Mouse (Mus musculus): ENCODE results near the gene Rps8. TPM values are rescaled to one million over a fixed set of nuclear protein-coding genes. Genes with fewer than 3 reads are reported as not detected.

The Rps8 gene
- polyA plus RNA-seq, 1 experiment from 2014 or later = 478 TPM

DNA sequence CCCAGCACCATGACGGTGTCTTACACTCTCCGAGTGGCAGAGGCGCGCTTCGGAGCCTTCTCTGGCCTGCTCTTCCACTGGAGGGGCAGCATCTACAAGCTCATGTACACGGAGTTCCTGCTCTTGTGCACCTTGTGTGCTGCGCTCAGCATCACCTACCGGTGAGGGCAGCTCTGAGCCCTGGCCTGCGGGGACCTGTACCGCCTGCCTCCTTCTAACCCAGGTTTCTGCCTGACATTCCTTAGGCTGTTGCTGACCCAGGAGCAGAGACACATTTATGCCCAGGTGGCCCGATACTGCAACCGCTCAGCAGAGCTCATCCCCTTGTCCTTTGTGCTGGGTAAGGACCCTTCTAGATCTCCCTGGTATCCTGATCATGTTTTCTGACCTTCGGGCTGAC is 10.8 kb downstream of the Rps8 start:
- Histone ChIP-seq H3K4me1 (no peaks in the 10 kb centered on the region), H3K9ac (replicated peaks) (no peak overlapping the region), H3K27me3 (no peaks in the 10 kb centered on the region), H3K36me3 (peaks cover 14% of the 10 kb centered on the region), H3K27ac (replicated peaks) (no peak overlapping the region), H3K4me3 (no peak overlapping the region), H3K9me3 (no peaks in the 10 kb centered on the region), H3K4me2 (replicated peaks) (no peak overlapping the region)
- WGBS = 92% methylated on average over 13 of the region's 13 CpGs
- no peak for ATAC-seq (replicated peaks)

DNA sequence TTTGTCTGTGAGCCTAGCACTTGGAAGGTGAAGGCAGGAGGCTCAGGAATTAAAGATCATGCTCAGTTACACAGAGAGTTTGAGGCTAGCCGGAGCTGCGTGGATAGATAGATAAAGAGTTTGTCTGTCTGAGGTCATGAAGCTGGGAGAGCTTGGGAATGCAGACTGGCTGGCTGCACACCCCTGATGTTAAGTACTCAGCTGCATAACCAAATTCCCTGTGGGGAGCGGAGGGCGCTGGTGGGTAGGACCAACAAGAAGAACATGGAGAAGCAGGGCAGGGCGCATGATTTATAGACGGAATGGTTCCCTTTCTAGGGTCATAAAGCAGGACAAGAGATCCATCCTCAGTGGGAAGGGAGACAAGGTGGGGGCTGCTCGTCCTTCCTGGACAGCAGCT is 13.0 kb downstream of the Rps8 start:
- Histone ChIP-seq H3K27me3 (no peaks in the 10 kb centered on the region), H3K9ac (replicated peaks) (no peak overlapping the region), H3K9me3 (no peaks in the 10 kb centered on the region), H3K27ac (replicated peaks) (no peak overlapping the region), H3K4me1 (no peaks in the 10 kb centered on the region), H3K4me2 (replicated peaks) (no peak overlapping the region), H3K4me3 (no peak overlapping the region), H3K36me3 (no peaks in the 10 kb centered on the region)
- no peak for ATAC-seq (replicated peaks)
- 66% methylated on average over 7 of the region's 7 CpGs for WGBS

DNA sequence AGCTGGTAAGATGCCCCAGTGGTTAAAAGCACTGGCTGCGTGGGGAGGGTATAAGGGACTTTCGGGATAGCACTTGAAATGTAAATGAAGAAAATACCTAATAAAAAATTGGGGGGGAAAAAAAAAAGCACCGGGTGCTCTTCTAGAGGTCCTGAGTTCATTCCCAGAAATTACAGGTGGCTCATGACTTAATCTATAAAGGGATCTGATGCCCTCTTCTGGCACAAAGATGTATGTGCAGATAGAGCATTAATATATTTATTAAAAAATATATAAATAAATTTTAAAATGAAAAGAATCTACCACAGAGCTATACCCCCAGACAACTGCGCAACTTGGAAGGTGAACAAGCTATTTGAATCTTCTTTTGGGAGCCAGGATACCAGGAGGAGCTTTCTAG is 15.4 kb downstream of the Rps8 start:
- Histone ChIP-seq H3K36me3 (no peaks in the 10 kb centered on the region), H3K27ac (replicated peaks) (no peak overlapping the region), H3K4me3 (no peak overlapping the region), H3K9me3 (no peaks in the 10 kb centered on the region), H3K9ac (replicated peaks) (no peak overlapping the region), H3K4me1 (no peaks in the 10 kb centered on the region), H3K27me3 (no peaks in the 10 kb centered on the region), H3K4me2 (replicated peaks) (no peak overlapping the region)
- no peak for ATAC-seq (replicated peaks)
- 37% methylated on average over 4 of the region's 4 CpGs for WGBS

DNA sequence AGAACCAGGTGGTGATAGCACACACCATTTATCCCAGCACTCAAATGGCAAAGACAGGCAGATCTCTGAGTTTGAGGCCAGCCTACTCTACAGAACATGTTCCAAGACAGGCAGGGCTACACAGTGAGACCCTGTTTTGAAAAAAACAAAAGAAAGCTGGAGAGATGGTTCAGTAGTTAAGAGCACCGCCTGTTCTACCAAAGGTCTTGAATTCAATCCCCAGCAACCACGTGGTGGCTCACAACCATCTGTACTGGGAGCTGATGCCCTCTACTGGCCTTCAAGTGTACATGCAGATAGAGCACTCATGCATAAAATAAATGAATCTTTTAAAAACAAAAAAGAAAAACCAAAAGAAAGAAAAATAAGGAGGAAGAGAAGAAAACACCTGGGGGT is 16.8 kb downstream of the Rps8 start:
- H3K27me3 ChIP-seq = no peaks in the 10 kb centered on the region
- no peak for ATAC-seq (replicated peaks)
- H3K36me3 ChIP-seq = no peaks in the 10 kb centered on the region
- 0% methylated on average over 2 of the region's 2 CpGs for WGBS
- no peak overlapping the region for H3K27ac ChIP-seq (replicated peaks)
- no peak overlapping the region for H3K4me3 ChIP-seq
- H3K9me3 ChIP-seq = no peaks in the 10 kb centered on the region
- H3K9ac ChIP-seq (replicated peaks) = no peak overlapping the region
- H3K4me1 ChIP-seq = 0 out of 2 replicates have a peak, but pooled peaks cover 1% of the 10 kb centered on the region
- no peak overlapping the region for H3K4me2 ChIP-seq (replicated peaks)

DNA sequence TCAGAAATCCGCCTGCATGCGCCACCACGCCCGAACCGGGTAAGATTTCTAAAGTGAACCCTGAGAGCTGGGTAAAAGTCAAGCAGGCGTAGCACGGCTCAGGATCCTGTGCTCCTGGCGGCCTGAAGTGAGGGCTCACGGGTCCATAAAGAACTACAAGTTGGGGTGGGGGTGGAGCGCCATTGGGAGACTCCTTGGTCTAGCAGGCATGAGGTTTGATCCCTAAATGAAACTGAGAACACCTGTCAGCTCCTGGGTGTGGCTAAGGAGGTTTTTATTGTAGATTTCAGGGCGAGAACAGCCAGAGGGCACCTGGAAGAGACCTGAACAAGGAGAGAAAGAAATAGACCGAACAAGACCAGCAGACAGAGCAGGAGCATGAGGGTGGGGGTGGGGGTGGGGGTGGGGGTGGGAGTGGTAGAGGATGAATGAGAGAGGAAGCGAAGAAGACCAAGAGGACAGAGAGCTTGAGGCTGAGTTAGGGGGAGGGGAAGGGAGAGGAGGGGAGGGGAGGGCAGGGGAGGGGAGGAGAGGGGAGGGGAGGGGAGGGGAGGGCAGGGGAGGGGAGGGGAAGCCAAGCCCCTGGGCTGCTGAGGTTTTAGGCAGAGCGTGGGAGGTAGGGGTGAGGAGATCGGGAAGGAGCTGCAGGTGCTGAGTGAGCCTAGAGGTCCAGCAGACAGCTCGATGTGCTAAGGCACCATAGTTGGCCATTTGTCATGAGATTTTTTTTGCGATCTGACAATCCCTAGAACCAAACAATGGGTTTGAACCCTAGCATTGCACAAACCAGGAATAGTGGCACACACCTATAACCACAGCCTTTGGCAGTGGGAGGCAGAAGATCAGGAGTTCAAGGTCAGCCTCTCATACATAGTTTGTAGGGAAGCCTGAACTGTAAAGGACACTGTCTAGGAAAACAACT is 17.5 kb downstream of the Rps8 start:
- 0 out of 2 replicates have a peak, but pooled peaks cover 4% of the 10 kb centered on the region for H3K4me1 ChIP-seq
- H3K4me3 ChIP-seq = no peak overlapping the region
- H3K27ac ChIP-seq (replicated peaks) = no peak overlapping the region
- 76% methylated on average over 16 of the region's 17 CpGs for WGBS
- H3K27me3 ChIP-seq = no peaks in the 10 kb centered on the region
- ATAC-seq (replicated peaks) = no peak
- H3K4me2 ChIP-seq (replicated peaks) = no peak overlapping the region
- no peak overlapping the region for H3K9ac ChIP-seq (replicated peaks)
- H3K36me3 ChIP-seq = no peaks in the 10 kb centered on the region
- no peaks in the 10 kb centered on the region for H3K9me3 ChIP-seq

DNA sequence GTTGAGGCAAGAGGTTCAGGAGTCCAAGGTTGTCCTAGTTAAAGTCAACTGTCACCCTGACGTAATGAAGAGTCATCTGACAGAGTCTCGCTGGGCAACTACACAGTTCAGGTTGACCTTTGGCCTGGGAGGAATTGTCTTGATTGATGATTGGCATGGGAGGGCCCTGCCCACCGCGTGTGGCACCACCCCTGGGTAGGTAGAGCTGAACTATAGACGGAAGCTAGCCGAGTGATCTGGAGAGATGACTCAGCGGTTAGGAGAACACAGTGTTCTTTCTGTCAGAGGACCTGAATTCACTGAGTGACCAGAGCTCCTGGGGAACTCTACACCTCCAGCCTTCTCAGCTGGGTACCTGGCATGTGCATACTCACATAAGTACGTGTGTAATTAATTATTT is 20.0 kb downstream of the Rps8 start:
- 30% methylated on average over 8 of the region's 8 CpGs for WGBS
- Histone ChIP-seq H3K4me1 (peaks cover 24% of the 10 kb centered on the region), H3K9ac (replicated peaks) (no peak overlapping the region)

DNA sequence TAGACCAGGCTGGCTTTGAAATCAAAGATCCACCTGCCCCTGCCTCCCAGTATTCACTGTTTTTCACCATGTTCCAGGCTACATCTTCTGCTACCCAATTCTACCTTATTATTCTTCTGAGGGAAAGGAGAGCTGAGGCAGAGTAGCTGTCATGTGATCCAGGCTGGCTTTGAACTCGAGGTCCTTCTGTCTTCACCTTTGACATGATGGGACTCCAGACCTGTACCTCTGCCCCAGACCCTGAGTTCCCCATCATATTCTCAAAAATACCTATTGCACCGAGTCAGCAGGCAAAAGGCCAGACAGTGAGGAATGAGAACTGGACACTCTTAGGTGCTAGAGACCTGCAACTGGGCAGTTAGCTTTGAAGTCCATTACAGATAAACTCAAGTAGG is 21.4 kb downstream of the Rps8 start:
- no peak for ATAC-seq (replicated peaks)
- Histone ChIP-seq H3K4me1 (peaks cover 29% of the 10 kb centered on the region), H3K9ac (replicated peaks) (0 out of 2 replicates have a peak overlapping the region, but pooled peaks have one; percentile 74), H3K9me3 (no peaks in the 10 kb centered on the region), H3K4me3 (peak overlapping the region; percentile 77; the same call in 1 of the 2 replicates), H3K27me3 (0 out of 2 replicates have a peak, but pooled peaks cover 8% of the 10 kb centered on the region), H3K27ac (replicated peaks) (no peak overlapping the region), H3K36me3 (no peaks in the 10 kb centered on the region), H3K4me2 (replicated peaks) (peak overlapping the region; percentile 66; the same call in 1 of the 2 replicates)
- WGBS = 33% methylated on average over 2 of the region's 2 CpGs

More for the DNA sequence above, 20.0 kb downstream of the Rps8 start:
- Histone ChIP-seq H3K4me2 (replicated peaks) (no peak overlapping the region), H3K4me3 (no peak overlapping the region), H3K27ac (replicated peaks) (no peak overlapping the region), H3K27me3 (0 out of 2 replicates have a peak, but pooled peaks cover 8% of the 10 kb centered on the region), H3K36me3 (no peaks in the 10 kb centered on the region), H3K9me3 (no peaks in the 10 kb centered on the region)
- ATAC-seq (replicated peaks) = no peak

DNA sequence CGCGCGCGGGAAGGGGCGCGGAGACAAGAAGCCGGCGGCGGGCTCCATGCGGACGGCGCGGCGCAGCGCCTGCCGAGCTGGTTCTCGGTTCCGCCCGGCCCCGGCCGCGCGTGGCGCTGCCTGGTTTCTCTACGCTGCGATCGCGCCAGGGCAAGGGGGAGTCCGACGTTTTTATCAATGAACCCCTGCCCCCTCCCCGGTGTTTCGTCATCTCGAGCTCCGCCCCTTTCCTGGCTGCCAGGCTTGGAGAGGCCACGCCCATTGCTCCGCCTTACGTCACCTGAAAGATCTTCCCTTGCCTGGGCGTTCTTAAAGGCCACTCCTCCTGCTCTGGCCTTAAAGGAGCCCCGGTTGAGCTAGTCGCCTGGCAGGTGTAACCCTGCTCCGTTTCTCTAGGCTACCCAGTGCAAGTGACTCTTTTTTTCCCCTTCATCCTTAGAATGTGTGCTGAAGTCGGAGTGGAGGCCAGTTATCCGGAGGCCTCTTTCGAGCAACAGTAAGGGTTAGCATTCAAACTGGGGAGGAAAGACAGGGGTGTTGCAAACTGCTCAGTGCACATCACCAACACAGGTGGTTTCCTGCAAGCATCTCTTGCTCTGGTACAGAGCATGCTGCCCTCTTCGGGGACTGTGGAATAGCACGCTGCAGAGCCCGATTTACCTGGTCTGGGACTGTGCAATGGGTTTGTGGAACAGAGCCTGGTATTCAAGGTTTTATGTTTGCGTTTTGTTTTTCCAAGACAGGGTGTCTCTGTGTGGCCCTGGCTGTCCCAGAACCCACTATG is 22.0 kb downstream of the Rps8 start, which contains the start of gene Plk3:
TSS of gene Plk3 (minus strand) at position 147 of the 784 bp plus-strand sequence.
- H3K27ac ChIP-seq (replicated peaks) = peak within 1 kb of the TSS; percentile 58
- H3K4me3 ChIP-seq = peak within 1 kb of the TSS; percentile 77
- peak within 1 kb of the TSS; percentile 66 for H3K4me2 ChIP-seq (replicated peaks)
- no peaks in the 10 kb centered on the region for H3K36me3 ChIP-seq
- WGBS = 1% methylated on average over 47 of the region's 48 CpGs
- H3K9ac ChIP-seq (replicated peaks) = peak within 1 kb of the TSS; percentile 74
- no peaks in the 10 kb centered on the region for H3K9me3 ChIP-seq
- peak; percentile 92 for ATAC-seq (replicated peaks)
- peaks cover 29% of the 10 kb centered on the region for H3K4me1 ChIP-seq
- 0 out of 2 replicates have a peak, but pooled peaks cover 8% of the 10 kb centered on the region for H3K27me3 ChIP-seq

DNA sequence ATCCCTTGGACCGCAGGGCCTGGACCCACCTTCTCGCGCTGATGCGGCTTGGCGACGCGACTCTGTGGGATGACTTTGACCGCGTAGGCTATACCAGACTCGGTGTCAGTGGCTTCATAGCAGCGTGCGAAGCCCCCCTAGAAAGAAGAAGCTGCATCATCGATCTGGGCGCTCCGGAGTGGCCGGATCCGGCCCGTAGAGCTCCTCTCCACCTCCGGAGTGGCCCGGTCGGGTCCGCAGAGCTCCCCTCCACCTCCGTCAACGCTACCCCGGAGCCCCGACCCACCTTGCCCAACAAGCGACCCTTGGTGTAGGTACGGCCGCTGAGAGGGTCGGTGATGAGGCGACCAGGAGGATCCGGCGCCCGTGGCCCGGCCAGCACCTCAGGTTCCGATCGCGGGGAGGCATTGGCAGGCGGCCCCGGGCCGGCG is 22.7 kb downstream of the Rps8 start:
- peak; percentile 58 for ATAC-seq (replicated peaks)
- peak overlapping the region; percentile 66 for H3K4me2 ChIP-seq (replicated peaks)
- WGBS = under 1% methylated on average over 39 of the region's 42 CpGs
- no peaks in the 10 kb centered on the region for H3K9me3 ChIP-seq
- peak overlapping the region; percentile 58 for H3K27ac ChIP-seq (replicated peaks)
- H3K4me1 ChIP-seq = peaks cover 29% of the 10 kb centered on the region
- H3K36me3 ChIP-seq = no peaks in the 10 kb centered on the region
- H3K27me3 ChIP-seq = 0 out of 2 replicates have a peak, but pooled peaks cover 8% of the 10 kb centered on the region
- peak overlapping the region; percentile 74 for H3K9ac ChIP-seq (replicated peaks)
- peak overlapping the region; percentile 77 for H3K4me3 ChIP-seq

DNA sequence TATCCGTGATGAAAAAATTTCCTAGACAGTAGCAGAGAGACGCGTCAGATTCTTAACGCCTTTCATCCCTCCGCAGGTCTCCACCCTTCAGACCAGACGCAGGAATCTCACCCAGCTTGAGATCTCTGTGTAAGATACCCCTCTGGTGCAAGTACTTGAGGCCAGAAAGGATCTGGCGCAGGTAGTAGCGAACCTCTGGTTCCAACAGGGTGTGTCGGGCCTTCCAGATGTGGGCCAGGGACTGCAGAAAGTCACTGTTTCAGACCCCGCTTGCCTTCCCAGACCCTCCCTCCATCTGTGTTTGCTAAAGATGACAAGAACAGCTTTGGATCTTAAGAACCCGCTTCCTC is 23.3 kb downstream of the Rps8 start:
- Histone ChIP-seq H3K9ac (replicated peaks) (peak overlapping the region; percentile 74), H3K4me2 (replicated peaks) (peak overlapping the region; percentile 66), H3K9me3 (no peaks in the 10 kb centered on the region), H3K4me3 (peak overlapping the region; percentile 77), H3K4me1 (peaks cover 29% of the 10 kb centered on the region), H3K27ac (replicated peaks) (peak overlapping the region; percentile 58; the same call in 1 of the 2 replicates), H3K36me3 (no peaks in the 10 kb centered on the region), H3K27me3 (0 out of 2 replicates have a peak, but pooled peaks cover 8% of the 10 kb centered on the region)
- 11% methylated on average over 11 of the region's 11 CpGs for WGBS
- no peak for ATAC-seq (replicated peaks)

DNA sequence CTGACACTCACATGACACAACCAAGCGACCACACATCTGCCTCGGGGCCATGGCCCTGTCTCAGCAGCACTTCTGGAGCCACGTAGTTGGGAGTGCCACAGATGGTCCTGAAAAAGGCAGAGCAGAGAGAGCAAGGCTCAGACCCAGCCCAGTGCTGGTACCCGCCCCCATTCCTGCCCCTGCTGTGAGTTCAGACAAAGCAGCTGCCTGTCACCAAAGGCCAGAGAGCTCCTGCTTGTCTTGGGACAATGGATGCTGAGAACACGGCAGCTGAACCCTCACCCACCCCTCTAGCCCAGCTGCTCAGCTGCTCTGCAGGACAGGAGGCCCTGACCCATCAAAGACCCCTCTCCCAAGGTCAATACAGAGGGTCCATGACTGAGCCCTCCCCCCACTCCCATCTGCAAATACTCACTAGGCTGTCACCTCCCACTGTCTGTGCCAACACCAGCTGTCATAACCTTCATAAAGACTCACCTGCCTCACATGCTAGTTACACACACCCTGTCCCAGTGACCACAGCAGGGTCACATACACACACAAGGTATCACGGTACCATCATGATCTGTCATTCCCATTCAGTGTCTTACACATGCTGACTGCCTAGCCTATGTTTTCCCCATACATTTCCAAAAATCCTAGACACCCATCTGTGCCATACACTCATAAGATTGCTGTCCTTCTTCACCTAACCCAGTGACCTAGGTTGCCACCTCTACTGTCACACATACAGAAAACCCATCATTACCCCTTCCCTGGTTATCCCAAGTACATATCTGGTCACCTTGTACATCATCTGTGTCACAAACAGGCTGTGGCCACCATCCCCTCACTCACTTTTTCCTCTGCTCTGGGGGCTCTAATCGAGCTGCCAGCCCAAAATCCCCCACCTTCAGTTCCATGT is 23.9 kb downstream of the Rps8 start:
- Histone ChIP-seq H3K4me2 (replicated peaks) (peak overlapping the region; percentile 66), H3K9me3 (no peaks in the 10 kb centered on the region), H3K36me3 (no peaks in the 10 kb centered on the region), H3K4me3 (peak overlapping the region; percentile 77), H3K4me1 (peaks cover 29% of the 10 kb centered on the region), H3K27ac (replicated peaks) (no peak overlapping the region), H3K27me3 (0 out of 2 replicates have a peak, but pooled peaks cover 8% of the 10 kb centered on the region), H3K9ac (replicated peaks) (peak overlapping the region; percentile 74)
- ATAC-seq (replicated peaks) = peak; percentile 12; the same call in 1 of the 2 replicates
- WGBS = 4% methylated on average over 7 of the region's 7 CpGs

Data from forebrain, embryonic 15.5 days (tissue).